Mouse (Mus musculus): ENCODE data around the gene Dclre1b.

GRCm38 (mm10) chr3:103836453-103836852, 27.2 kb upstream of the Dclre1b start:
- TF ChIP-seq CTCF (IDR thresholded peaks at IDR 0.05; ENCODE audit: insufficient read depth, low read depth, low read length) (no peak), POLR2A (IDR thresholded peaks at IDR 0.05; ENCODE audit: insufficient read depth, low read depth, low read length) (no peak)

Data from olfactory bulb, adult 2 months (tissue).